Comparison of ENCODE assay signal across 8 mouse cellular contexts in genomic region chr10:95940046-95940900, GRCm38 (mm10). TPM values are rescaled to one million over a fixed set of nuclear protein-coding genes. Genes with fewer than 3 reads are reported as not detected.
DNase-seq lines count a peak whose midpoint lies in the region; ATAC-seq and TF ChIP-seq lines count a peak whose summit lies in the region.

Gene Eea1 (plus strand): TSS chr10:95940650.

- TF ChIP-seq EP300 in lung, postnatal 0 days (IDR thresholded peaks at IDR 0.05), result no peak

- no peak for TF ChIP-seq CTCF in Patski (IDR thresholded peaks at IDR 0.05)
- peak; percentile 27; the same call in 1 of the 2 replicates for TF ChIP-seq CTCF in lung, postnatal 0 days (IDR thresholded peaks at IDR 0.05)

- under 1% methylated on average over 51 of the region's 59 CpGs for WGBS in hindbrain, embryonic 12.5 days
- 1% methylated on average over 43 of the region's 59 CpGs for WGBS in lung, postnatal 0 days

- DNase-seq in Patski (ENCODE audit: low read depth, low spot score), result peak; percentile 57
- peak; percentile 96 to 98 for DNase-seq in cerebellum, postnatal 10 days
- DNase-seq in frontal cortex, postnatal 10 days (ENCODE audit: low spot score in 2 of 2), result peak; percentile 88
- peak; percentile 82 to 91 for DNase-seq in layer of hippocampus, postnatal 10 days (ENCODE audit: low spot score in 2 of 2)
- peak; percentile 98 for DNase-seq in lung, postnatal 0 days (ENCODE audit: low spot score)
- DNase-seq in ovary, postnatal 10 days (ENCODE audit: low spot score), result peak; percentile 76
- DNase-seq in thymus, postnatal 0 days (ENCODE audit: low spot score), result peak; percentile 54

- POLR2A ChIA-PET in Patski (lab: Charles Lee), result no interaction called here

- peak; percentile 97 for ATAC-seq in Patski
- ATAC-seq in hindbrain, embryonic 12.5 days (ENCODE audit: low FRiP score), result peak; percentile 98
- peak; percentile 99 for ATAC-seq in lung, postnatal 0 days

- H3K4me2 ChIP-seq in hindbrain, embryonic 12.5 days (replicated peaks), result peak within 1 kb of the TSS; percentile 86
- H3K4me2 ChIP-seq in lung, postnatal 0 days (replicated peaks; ENCODE audit: low read depth, low read length), result peak within 1 kb of the TSS; percentile 77

- H3K4me1 ChIP-seq in hindbrain, embryonic 12.5 days, result peaks cover 17% of the 10 kb centered on the region
- peaks cover 7% of the 10 kb centered on the region; the same call in 1 of the 2 replicates for H3K4me1 ChIP-seq in lung, postnatal 0 days (ENCODE audit: insufficient read depth, low read depth, low read length)

- H3K27me3 ChIP-seq in Patski, result no peaks in the 10 kb centered on the region
- H3K27me3 ChIP-seq in hindbrain, embryonic 12.5 days, result no peaks in the 10 kb centered on the region
- no peaks in the 10 kb centered on the region for H3K27me3 ChIP-seq in lung, postnatal 0 days (replicated peaks; ENCODE audit: insufficient read depth, low read length)

- peak within 1 kb of the TSS; percentile 83 for H3K4me3 ChIP-seq in hindbrain, embryonic 12.5 days
- peak within 1 kb of the TSS; percentile 87 for H3K4me3 ChIP-seq in lung, postnatal 0 days (ENCODE audit: low read depth, low read length)

- in situ Hi-C loops in Patski (cut with MboI; ENCODE audit: low pct_unique_long_range_greater_than_20kb), result no loop called here

- H3K27ac ChIP-seq in hindbrain, embryonic 12.5 days, result peak within 1 kb of the TSS; percentile 92
- peak within 1 kb of the TSS; percentile 94 for H3K27ac ChIP-seq in lung, postnatal 0 days (ENCODE audit: low read length)

- CTCF ChIA-PET in Patski (lab: Charles Lee), result interaction anchor here (1.0 to 1.1 kb wide), 2 partner anchors 11 to 68 kb away, joined by 3 to 5 read pairs; no protein-coding TSS in a partner anchor

- H3K9ac ChIP-seq in hindbrain, embryonic 12.5 days, result peak within 1 kb of the TSS; percentile 81
- H3K9ac ChIP-seq in lung, postnatal 0 days (replicated peaks; ENCODE audit: low read depth), result peak within 1 kb of the TSS; percentile 72

- H3K36me3 ChIP-seq in hindbrain, embryonic 12.5 days, result no peaks in the 10 kb centered on the region
- H3K36me3 ChIP-seq in lung, postnatal 0 days (ENCODE audit: insufficient read depth, low read length), result no peaks in the 10 kb centered on the region

- H3K9me3 ChIP-seq in hindbrain, embryonic 12.5 days (replicated peaks), result 0 out of 2 replicates have a peak, but pooled peaks cover 2% of the 10 kb centered on the region
- H3K9me3 ChIP-seq in lung, postnatal 0 days (ENCODE audit: low read length), result no peaks in the 10 kb centered on the region

RNA-seq across cellular contexts. Expression of gene Eea1, which starts in this region (rescaled TPM):
- 20.2 TPM for polyA plus RNA-seq in Patski (2021)
- 18.7 and 20.3 TPM in 2 replicates for polyA plus RNA-seq in hindbrain, embryonic 12.5 days (2016; fragmentation: Nextera tagmentation; extraction: Ambion mirVana)
- total RNA-seq in layer of hippocampus, postnatal 10 days (2021), result 10 to 100 TPM; 27.7 to 29.8 TPM
- 27.5 and 29.1 TPM in 2 replicates for polyA plus RNA-seq in lung, postnatal 0 days (2015; fragmentation: Nextera tagmentation; extraction: Ambion mirVana)
- 6.2 and 8.0 TPM in 2 replicates for polyA plus RNA-seq in thymus, postnatal 0 days (2015; fragmentation: Nextera tagmentation; extraction: Ambion mirVana)

Comparison
In these comparisons a context has a peak if more than half of its experiments do, and no peak if none do; other contexts are left out.
1. Peak in every context shown above with its lines: DNase-seq, ATAC-seq, H3K4me3 ChIP-seq and H3K27ac ChIP-seq.